Mouse (Mus musculus) MEL (cell line): ENCODE data around the gene Gtf3c2.

Experiments used
- CHD2 ChIP-seq: IDR thresholded peaks from 2 replicates; pipeline ENCODE4 v1.6.1; 2011; ENCODE audit warnings: low read length, improper control_type of control experiment
- CTCF ChIP-seq, 3 experiments: IDR thresholded peaks in 2 of 3; conservative IDR thresholded peaks in 1 of 3; 2 replicates each; pipeline ENCODE4 v1.5.1; 2011 to 2012; ENCODE audit warnings: low read length in 3 of 3, low read depth in 2 of 3, mild to moderate bottlenecking in 2 of 3, improper control_type of control experiment in 1 of 3, inconsistent platforms in 1 of 3, mixed read lengths in 1 of 3, moderate library complexity in 1 of 3; ENCODE audit not compliant: control insufficient read depth in 1 of 3, insufficient read depth in 1 of 3, poor library complexity in 1 of 3, severe bottlenecking in 1 of 3
- JUND ChIP-seq: IDR thresholded peaks from 2 replicates; pipeline ENCODE4 v1.6.1; 2011; ENCODE audit warnings: low read depth, mild to moderate bottlenecking, improper control_type of control experiment, low read length
- MYB ChIP-seq: IDR thresholded peaks from 2 replicates; pipeline ENCODE4 v1.6.1; 2011; ENCODE audit warnings: mild to moderate bottlenecking, low read depth, low read length, improper control_type of control experiment
- POLR2A ChIP-seq, 2 experiments: IDR thresholded peaks; 2 replicates each; pipeline ENCODE4 v1.6.1; 2011 to 2012; ENCODE audit warnings: low read length in 2 of 2, mild to moderate bottlenecking in 2 of 2, control low read depth in 1 of 2, improper control_type of control experiment in 1 of 2, low read depth in 1 of 2, moderate library complexity in 1 of 2; ENCODE audit not compliant: control insufficient read depth in 1 of 2, insufficient read depth in 1 of 2, poor library complexity in 1 of 2
- RCOR1 ChIP-seq: IDR thresholded peaks from 2 replicates; pipeline ENCODE4 v1.6.1; 2012; ENCODE audit warnings: low read depth, mild to moderate bottlenecking, inconsistent platforms, low read length, improper control_type of control experiment
- SIN3A ChIP-seq: IDR thresholded peaks from 2 replicates; pipeline ENCODE4 v1.6.1; 2012; ENCODE audit warnings: low read length, improper control_type of control experiment, inconsistent platforms
- TBP ChIP-seq: IDR thresholded peaks from 2 replicates; pipeline ENCODE4 v1.8.0; 2011; ENCODE audit warnings: low read depth, low read length, improper control_type of control experiment
- TCF12 ChIP-seq: IDR thresholded peaks from 2 replicates; pipeline ENCODE4 v1.6.1; 2014; ENCODE audit warnings: low read depth, mild to moderate bottlenecking, inconsistent platforms, low read length, improper control_type of control experiment, moderate library complexity
- USF2 ChIP-seq, 2 experiments: IDR thresholded peaks; 2 replicates each; pipeline ENCODE4 v1.6.1; 2011 to 2012; ENCODE audit warnings: improper control_type of control experiment in 2 of 2, low read length in 2 of 2, borderline replicate concordance in 1 of 2, inconsistent platforms in 1 of 2, low read depth in 1 of 2, mild to moderate bottlenecking in 1 of 2; ENCODE audit not compliant: insufficient read depth in 1 of 2
- ZC3H11A ChIP-seq: IDR thresholded peaks from 2 replicates; pipeline ENCODE4 v1.6.1; 2012; ENCODE audit warnings: low read depth, mild to moderate bottlenecking, inconsistent platforms, low read length, improper control_type of control experiment
- ZKSCAN1 ChIP-seq: IDR thresholded peaks from 2 replicates; pipeline ENCODE4 v1.6.1; 2012; ENCODE audit warnings: low read depth, mild to moderate bottlenecking, inconsistent platforms, low read length, improper control_type of control experiment, moderate library complexity
- ZMIZ1 ChIP-seq: IDR thresholded peaks from 2 replicates; pipeline ENCODE4 v1.6.1; 2012; ENCODE audit warnings: low read depth, mild to moderate bottlenecking, inconsistent platforms, low read length, improper control_type of control experiment, moderate library complexity

GRCm38 (mm10) chr5:31190201-31190600, 10.3 kb upstream of the Gtf3c2 start:
- TF ChIP-seq CTCF (IDR thresholded peaks at IDR 0.05 in 2 of 3, conservative IDR thresholded peaks at IDR 0.05 in 1 of 3; ENCODE audit: control insufficient read depth in 1 of 3, insufficient read depth in 1 of 3, low read depth in 2 of 3, low read length in 3 of 3, poor library complexity in 1 of 3, severe bottlenecking in 1 of 3), result no peak
- no peak for TF ChIP-seq ZKSCAN1
- TF ChIP-seq RCOR1, result no peak
- TF ChIP-seq MYB, result no peak
- no peak for TF ChIP-seq CHD2
- no peak for TF ChIP-seq TBP
- no peak for TF ChIP-seq POLR2A (IDR thresholded peaks at IDR 0.05; ENCODE audit: control insufficient read depth in 1 of 2, insufficient read depth in 1 of 2, low read depth in 1 of 2, low read length in 2 of 2, poor library complexity in 1 of 2)
- no peak for TF ChIP-seq USF2 (IDR thresholded peaks at IDR 0.05; ENCODE audit: borderline replicate concordance in 1 of 2, insufficient read depth in 1 of 2, low read depth in 1 of 2, low read length in 2 of 2)
- no peak for TF ChIP-seq SIN3A
- no peak for TF ChIP-seq TCF12
- no peak for TF ChIP-seq ZMIZ1
- TF ChIP-seq ZC3H11A, result no peak
- TF ChIP-seq JUND, result no peak
